16 mouse cellular contexts compared by ENCODE assay signal in genomic region chr3:14832766-14833165, GRCm38 (mm10). TPM values are rescaled to one million over a fixed set of nuclear protein-coding genes. Genes with fewer than 3 reads are reported as not detected.
DNase-seq lines count a peak whose midpoint lies in the region; ATAC-seq and TF ChIP-seq lines count a peak whose summit lies in the region.
"Had no signal": no experiment of that assay in that cellular context is flagged by ENCODE, and none has a peak within 500 bp of the region (broad histone marks: within the 10 kb centered on the region; RNA-seq: fewer than 3 reads in every experiment).

No protein-coding gene starts in this region.

- H3K9ac ChIP-seq in liver, embryonic 16.5 days (ENCODE audit: low read depth, low read length): no peak overlapping the region
- H3K9ac ChIP-seq: lung, embryonic 14.5 days had no signal

- no peak overlapping the region for H3K4me3 ChIP-seq in lung, adult 2 months (replicated peaks; ENCODE audit: extremely low read depth, low read depth, low read length)
- H3K4me3 ChIP-seq in liver, embryonic 16.5 days (ENCODE audit: low read depth, low read length): no peak overlapping the region

- DNase-seq in lung, adult 2 months: peak; percentile 9
- no peak for DNase-seq in lung, postnatal 4 days
- DNase-seq in adrenal gland, postnatal 14 days: peak; percentile 58
- no peak for DNase-seq in thymus, postnatal 4 days
- no peak for DNase-seq in cerebellum, adult 18-20 months
- no peak for DNase-seq in frontal cortex, adult 2 months (ENCODE audit: extremely low spot score in 1 of 2, low spot score in 1 of 2)
- DNase-seq: heart, adult 11 months; heart, postnatal 36 days; lung, embryonic 14.5 days had no signal

- H3K36me3 ChIP-seq in liver, embryonic 16.5 days (ENCODE audit: control insufficient read depth, insufficient read depth): no peaks in the 10 kb centered on the region

- ATAC-seq in liver, embryonic 16.5 days (ENCODE audit: low read depth): peak; percentile 86
- ATAC-seq: activated CD4-positive, CD25-positive, alpha-beta regulatory T cell, adult 4 months; inflammation-experienced regulatory T-cells, adult 6 months; midbrain, embryonic 16.5 days had no signal

- no peak overlapping the region for H3K4me2 ChIP-seq in liver, embryonic 16.5 days (ENCODE audit: low read depth, low read length)
- H3K4me2 ChIP-seq: lung, embryonic 14.5 days had no signal

- no peaks in the 10 kb centered on the region for H3K9me3 ChIP-seq in liver, embryonic 16.5 days (replicated peaks; ENCODE audit: control insufficient read depth, low read length)

- no peak overlapping the region for H3K27ac ChIP-seq in liver, embryonic 16.5 days (ENCODE audit: low read length)

- TF ChIP-seq CTCF in lung, adult 2 months (IDR thresholded peaks at IDR 0.05; ENCODE audit: insufficient read depth, low read length): no peak

- H3K4me1 ChIP-seq in lung, adult 2 months (ENCODE audit: control insufficient read depth, insufficient read depth, low read length): no peaks in the 10 kb centered on the region
- no peaks in the 10 kb centered on the region for H3K4me1 ChIP-seq in liver, embryonic 16.5 days (ENCODE audit: control insufficient read depth, low read depth, low read length)

- H3K27me3 ChIP-seq in liver, embryonic 16.5 days (ENCODE audit: control insufficient read depth, insufficient read depth, low read depth, low read length): no peaks in the 10 kb centered on the region

- no peak for TF ChIP-seq POLR2A in lung, adult 2 months (IDR thresholded peaks at IDR 0.05; ENCODE audit: borderline replicate concordance, extremely low read depth, low read depth, low read length)

RNA-seq across cellular contexts. Expression of gene Car1, which starts 24.6 kb away (rescaled TPM):
- polyA plus RNA-seq in lung, adult 2 months (2012; rRNA removed): 0.45 and 11.4 TPM in 2 replicates
- 1.9 and 2.7 TPM in 2 replicates for total RNA-seq in adrenal gland, postnatal 14 days (2021)
- polyA plus RNA-seq in liver, embryonic 16.5 days (2015; fragmentation: Nextera tagmentation; extraction: Ambion mirVana): 33.0 and 38.7 TPM in 2 replicates
- 0.11 TPM in 1 of 2 replicates, not detected in the other for polyA plus RNA-seq in frontal cortex, adult 2 months (2012; rRNA removed)
- total RNA-seq: ES-E14; heart, postnatal 36 days; layer of hippocampus, postnatal 25 days had no signal
- polyA plus RNA-seq: inflammation-experienced regulatory T-cells, adult 6 months; lung, embryonic 14.5 days; midbrain, embryonic 16.5 days; neural tube, embryonic 14.5 days had no signal

RNA-seq across cellular contexts. Expression of gene Car3, which starts 30.5 kb away (rescaled TPM):
- polyA plus RNA-seq in lung, adult 2 months (2012; rRNA removed): 149 and 376 TPM in 2 replicates
- total RNA-seq in adrenal gland, postnatal 14 days (2021): 928 and 1,198 TPM in 2 replicates
- 138 and 165 TPM in 2 replicates for polyA plus RNA-seq in liver, embryonic 16.5 days (2015; fragmentation: Nextera tagmentation; extraction: Ambion mirVana)
- polyA plus RNA-seq in frontal cortex, adult 2 months (2012; rRNA removed): 2.0 and 3.3 TPM in 2 replicates
- polyA plus RNA-seq: inflammation-experienced regulatory T-cells, adult 6 months had no signal

RNA-seq across cellular contexts. Expression of gene Car2, which starts 53.3 kb away (rescaled TPM):
- polyA plus RNA-seq in lung, adult 2 months (2012; rRNA removed): 179 and 194 TPM in 2 replicates
- total RNA-seq in adrenal gland, postnatal 14 days (2021): 38.2 and 51.7 TPM in 2 replicates
- 2,019 and 2,429 TPM in 2 replicates for polyA plus RNA-seq in liver, embryonic 16.5 days (2015; fragmentation: Nextera tagmentation; extraction: Ambion mirVana)
- 372 and 405 TPM in 2 replicates for polyA plus RNA-seq in frontal cortex, adult 2 months (2012; rRNA removed)

Comparison
In these comparisons a context has a peak if more than half of its experiments do, and no peak if none do; other contexts are left out.
1. DNase-seq: peak in lung, adult 2 months (single experiment) and adrenal gland, postnatal 14 days (single experiment); none in lung, postnatal 4 days (0 of 2), thymus, postnatal 4 days (single experiment), cerebellum, adult 18-20 months (0 of 2) and frontal cortex, adult 2 months (0 of 2).
2. RNA of gene Car3, which starts 30.5 kb away (polyA plus RNA-seq): 149 to 376 TPM in lung, adult 2 months and 138 to 165 TPM in liver, embryonic 16.5 days; 2.0 to 3.3 TPM in frontal cortex, adult 2 months; every median in the first group is over 10 times any median in the second.